Mouse (Mus musculus) lung, postnatal 10 days (tissue): Measurements from ENCODE around the gene Gm11084.
"Not testable (repeated sequence)": the region's sequence is repeated elsewhere in the genome, so short reads cannot be mapped to it uniquely, and the experiment has no call there.

Experiments used
- DNase-seq: peaks from one replicate; pipeline ENCODE4 v3.0.0; 2021

Gm11084 gene

GRCm38 (mm10) chr2:72994165-72994564 lies 7.6 kb upstream of the Gm11084 start:
- no peak for DNase-seq

GRCm38 (mm10) chr2:72992497-72992896 lies 6.0 kb upstream of the Gm11084 start:
- no peak for DNase-seq

GRCm38 (mm10) chr2:72988945-72989344 lies 2.4 kb upstream of the Gm11084 start:
- not testable (repeated sequence) for DNase-seq

GRCm38 (mm10) chr2:72985516-72985915 lies 1.0 kb downstream of the Gm11084 start:
- DNase-seq = no peak

- DNase-seq = no peak
These were observed 1.7 kb downstream of the Gm11084 start for GRCm38 (mm10) chr2:72984806-72985205.

GRCm38 (mm10) chr2:72983211-72983610 lies 3.3 kb downstream of the Gm11084 start:
- DNase-seq = no peak

- DNase-seq = no peak
These were observed 4.3 kb downstream of the Gm11084 start for GRCm38 (mm10) chr2:72982110-72982785.

- no peak for DNase-seq
These were observed 4.9 kb downstream of the Gm11084 start for GRCm38 (mm10) chr2:72981441-72982109.

- no peak for DNase-seq
These were observed 5.5 kb downstream of the Gm11084 start for GRCm38 (mm10) chr2:72981075-72981420.

- peak; percentile 99 for DNase-seq
These were observed 6.0 kb downstream of the Gm11084 start, which contains the start of gene Sp3 for GRCm38 (mm10) chr2:72980337-72981074. TSS of gene Sp3 (minus strand) at chr2:72980446.

GRCm38 (mm10) chr2:72979659-72980071 lies 6.9 kb downstream of the Gm11084 start:
- DNase-seq = peak; percentile 95

- peak; percentile 93 for DNase-seq
These were observed 7.4 kb downstream of the Gm11084 start for GRCm38 (mm10) chr2:72978901-72979658.

- peak; percentile 74 for DNase-seq
These were observed 8.0 kb downstream of the Gm11084 start for GRCm38 (mm10) chr2:72978473-72978872.

GRCm38 (mm10) chr2:72977272-72977671 lies 9.2 kb downstream of the Gm11084 start:
- DNase-seq = no peak

GRCm38 (mm10) chr2:72976036-72976435 lies 10.5 kb downstream of the Gm11084 start:
- no peak for DNase-seq

- no peak for DNase-seq
These were observed 15.7 kb downstream of the Gm11084 start for GRCm38 (mm10) chr2:72970831-72971230.

- no peak for DNase-seq
These were observed 16.2 kb downstream of the Gm11084 start for GRCm38 (mm10) chr2:72970302-72970701.

GRCm38 (mm10) chr2:72968536-72968935 lies 18.0 kb downstream of the Gm11084 start:
- no peak for DNase-seq

- no peak for DNase-seq
These were observed 21.1 kb downstream of the Gm11084 start for GRCm38 (mm10) chr2:72965450-72965849.

- no peak for DNase-seq
These were observed 30.1 kb downstream of the Gm11084 start for GRCm38 (mm10) chr2:72956415-72956814.

- no peak for DNase-seq
These were observed 33.5 kb downstream of the Gm11084 start for GRCm38 (mm10) chr2:72952979-72953378.

- no peak for DNase-seq
These were observed 50.6 kb downstream of the Gm11084 start for GRCm38 (mm10) chr2:72935937-72936336.

- no peak for DNase-seq
These were observed 54.3 kb downstream of the Gm11084 start for GRCm38 (mm10) chr2:72932186-72932585.
